Mouse (Mus musculus) monocyte, adult 5-6 weeks (primary cell): ENCODE measurements around the gene Itgb5. TPM values are rescaled to one million over a fixed set of nuclear protein-coding genes. Genes with fewer than 3 reads are reported as not detected.

Experiments
- ATAC-seq: fragments of 153-309, 156-312 bp; replicated peaks from 2 replicates; pipeline ENCODE4 v1.8.0; 2017; ENCODE audit warnings: mild to moderate bottlenecking; ENCODE audit not compliant: low TSS enrichment, insufficient number of reproducible peaks, severe bottlenecking, poor library complexity, low FRiP score
- total RNA-seq: library from RNA; stranded (forward); fragments of 200-1000, 200-491, 200-594 nt; gene quantifications from 3 replicates; pipeline ENCODE4 v1.2.3, GENCODE M21; 2017

Itgb5 gene
- total RNA-seq, 1 experiment from 2014 or later = 85.1 TPM

DNA sequence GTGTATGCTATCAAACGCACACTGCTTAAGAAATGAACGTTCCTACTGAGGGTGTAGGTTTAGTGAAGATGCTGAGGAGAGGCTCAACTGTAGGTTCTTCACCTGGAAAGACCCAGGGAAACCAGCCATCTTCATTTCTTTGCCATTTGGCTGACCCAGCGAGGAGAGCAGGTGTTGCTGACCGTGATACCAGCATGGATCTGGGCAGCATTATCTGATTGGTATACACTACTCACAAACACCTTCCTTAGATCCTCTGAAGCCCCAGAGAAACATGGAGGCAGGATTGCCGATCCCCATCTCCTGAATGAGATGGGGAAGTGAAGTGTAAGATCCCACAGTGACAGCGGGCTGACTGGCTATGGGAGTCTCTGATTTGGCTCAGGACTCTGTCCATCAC, 168.5 kb downstream of the Itgb5 start:
- no peak for ATAC-seq

Other genes with a start within 250 kb of the Itgb5 start
- gene Heg1, start 145.3 kb upstream of the Itgb5 start, total RNA-seq = 57.9 to 89.2 TPM (median 64.3 TPM) in 3 replicates
- gene Muc13, start 35.6 kb upstream of the Itgb5 start, total RNA-seq = 0.11 to 1.6 TPM (median 1.4 TPM) in 3 replicates
- 19.4 to 23.2 TPM (median 22.4 TPM) in 3 replicates for gene Umps, start 137.4 kb downstream of the Itgb5 start, total RNA-seq